Mouse (Mus musculus): ENCODE results near the gene Emg1.

DNA sequence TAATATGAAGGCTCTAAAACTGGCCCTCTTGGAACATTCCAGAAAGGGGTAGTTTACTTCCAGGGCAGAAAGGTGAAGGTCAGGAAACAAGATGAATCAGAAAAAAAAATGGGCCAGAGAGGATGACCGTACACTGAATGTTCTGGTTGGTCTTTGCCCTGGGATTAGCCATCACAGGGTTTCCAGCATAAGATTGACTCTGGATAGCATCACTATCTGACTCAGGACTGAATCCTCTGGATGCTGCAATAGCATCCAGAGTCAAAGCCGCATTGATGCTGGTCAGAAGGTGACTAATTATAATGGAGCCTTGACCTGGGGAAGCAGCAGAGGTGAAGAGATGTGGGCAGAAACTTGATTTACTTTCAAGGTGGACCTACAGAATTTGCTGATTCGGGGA is 23.0 kb downstream of the Emg1 start:
- TF ChIP-seq POLR2A (IDR thresholded peaks at IDR 0.05; ENCODE audit: borderline replicate concordance, extremely low read depth, insufficient read depth, insufficient read length, poor library complexity, severe bottlenecking) (no peak), CTCF (IDR thresholded peaks at IDR 0.05; ENCODE audit: borderline replicate concordance, extremely low read depth, insufficient read depth, insufficient read length) (no peak)
